Mouse (Mus musculus): ENCODE measurements around the gene Pla2g7. TPM values are rescaled to one million over a fixed set of nuclear protein-coding genes. Genes with fewer than 3 reads are reported as not detected.

Gene Pla2g7
- polyA plus RNA-seq, 2 experiments = 5.0 to 9.9 TPM

DNA sequence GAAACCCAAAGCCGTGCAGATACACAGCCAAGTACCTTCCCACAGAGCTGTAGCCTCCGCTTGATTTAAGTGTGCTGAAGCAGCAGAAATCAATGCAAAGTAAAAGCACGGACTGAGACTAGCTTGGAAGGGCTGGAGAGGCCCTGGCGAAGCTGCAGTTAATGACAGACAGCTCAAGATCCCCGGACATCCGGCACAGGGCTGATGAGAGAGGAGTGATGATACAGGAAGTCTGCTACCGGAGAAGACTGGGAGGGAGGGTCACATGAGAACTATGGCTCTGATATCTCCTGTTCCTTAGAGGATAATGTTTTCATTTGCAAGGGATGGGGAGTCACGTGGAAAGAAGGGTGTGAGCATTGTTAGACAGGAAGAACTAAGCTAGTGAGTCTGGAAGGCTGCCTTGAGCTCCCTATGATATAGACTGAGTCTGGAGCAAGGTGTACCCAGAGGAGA, 13.1 kb downstream of the Pla2g7 start:
- ATAC-seq (ENCODE audit: insufficient read depth) (peak; percentile 39; the same call in 1 of the 2 replicates), DNase-seq (ENCODE audit: low read depth in 3 of 3, low spot score in 3 of 3) (no peak)
- H3K27ac ChIP-seq = no peak overlapping the region
- 33% methylated on average over 8 of the region's 8 CpGs for WGBS (ENCODE audit: insufficient replicate concordance)
- H3K4me2 ChIP-seq (ENCODE audit: low read depth) = no peak overlapping the region
- H3K36me3 ChIP-seq (replicated peaks; ENCODE audit: control insufficient read depth, insufficient read depth, low read depth) = no peaks in the 10 kb centered on the region
- no peak overlapping the region for H3K4me3 ChIP-seq (ENCODE audit: insufficient read depth in 1 of 2, low read depth in 2 of 2, low read length in 2 of 2)
- TF ChIP-seq EP300 (IDR thresholded peaks at IDR 0.05; ENCODE audit: low read depth) (no peak), CTCF (IDR thresholded peaks at IDR 0.05; ENCODE audit: low read depth) (no peak)
- no peaks in the 10 kb centered on the region for H3K27me3 ChIP-seq (ENCODE audit: control insufficient read depth, insufficient read depth, low read length)
- no peak overlapping the region for H3K9ac ChIP-seq (replicated peaks)
- H3K9me3 ChIP-seq (ENCODE audit: control insufficient read depth, low read length) = no peaks in the 10 kb centered on the region
- H3K4me1 ChIP-seq (replicated peaks; ENCODE audit: control insufficient read depth in 2 of 2, insufficient read depth in 2 of 2, low read length in 1 of 2) = peaks cover 0 to 2% of the 10 kb centered on the region in 2 experiments; a peak in 1 of 4 replicates

- no peak overlapping the region for H3K4me2 ChIP-seq (ENCODE audit: low read depth)
- DNase-seq (ENCODE audit: low read depth in 3 of 3, low spot score in 3 of 3) = no peak
- no peak overlapping the region for H3K27ac ChIP-seq
- TF ChIP-seq EP300 (IDR thresholded peaks at IDR 0.05; ENCODE audit: low read depth) (no peak), CTCF (IDR thresholded peaks at IDR 0.05; ENCODE audit: low read depth) (no peak)
- no peaks in the 10 kb centered on the region for H3K36me3 ChIP-seq (replicated peaks; ENCODE audit: control insufficient read depth, insufficient read depth, low read depth)
- 58% methylated on average over 7 of the region's 7 CpGs for WGBS (ENCODE audit: insufficient replicate concordance)
- H3K9ac ChIP-seq (replicated peaks) = no peak overlapping the region
- no peaks in the 10 kb centered on the region for H3K9me3 ChIP-seq (ENCODE audit: control insufficient read depth, low read length)
- H3K4me1 ChIP-seq (replicated peaks; ENCODE audit: control insufficient read depth in 2 of 2, insufficient read depth in 2 of 2, low read length in 1 of 2) = peaks cover 0 to 14% of the 10 kb centered on the region in 2 experiments; a peak in 2 of 4 replicates
- H3K4me3 ChIP-seq (ENCODE audit: insufficient read depth in 1 of 2, low read depth in 2 of 2, low read length in 2 of 2) = no peak overlapping the region
- no peaks in the 10 kb centered on the region for H3K27me3 ChIP-seq (ENCODE audit: control insufficient read depth, insufficient read depth, low read length)
- ATAC-seq (ENCODE audit: insufficient read depth) = no peak
Measured at GRCm38 (mm10) chr17:43584771-43585170, 16.9 kb downstream of the Pla2g7 start.

GRCm38 (mm10) chr17:43587278-43587677, 19.4 kb downstream of the Pla2g7 start:
- H3K9ac ChIP-seq (replicated peaks) = no peak overlapping the region
- no peak overlapping the region for H3K4me2 ChIP-seq (ENCODE audit: low read depth)
- no peaks in the 10 kb centered on the region for H3K36me3 ChIP-seq (replicated peaks; ENCODE audit: control insufficient read depth, insufficient read depth, low read depth)
- no peak overlapping the region for H3K27ac ChIP-seq
- no peaks in the 10 kb centered on the region for H3K27me3 ChIP-seq (ENCODE audit: control insufficient read depth, insufficient read depth, low read length)
- H3K9me3 ChIP-seq (ENCODE audit: control insufficient read depth, low read length) = no peaks in the 10 kb centered on the region
- WGBS (ENCODE audit: insufficient replicate concordance) = 46% methylated on average over 2 of the region's 2 CpGs
- TF ChIP-seq EP300 (IDR thresholded peaks at IDR 0.05; ENCODE audit: low read depth) (no peak), CTCF (IDR thresholded peaks at IDR 0.05; ENCODE audit: low read depth) (no peak)
- ATAC-seq (ENCODE audit: insufficient read depth) = peak; percentile 57; the same call in 1 of the 2 replicates
- peaks cover 2 to 14% of the 10 kb centered on the region in 2 experiments; a peak in 2 of 4 replicates for H3K4me1 ChIP-seq (replicated peaks; ENCODE audit: control insufficient read depth in 2 of 2, insufficient read depth in 2 of 2, low read length in 1 of 2)
- DNase-seq (ENCODE audit: low read depth in 3 of 3, low spot score in 3 of 3) = no peak
- no peak overlapping the region for H3K4me3 ChIP-seq (ENCODE audit: insufficient read depth in 1 of 2, low read depth in 2 of 2, low read length in 2 of 2)

- no peak overlapping the region for H3K9ac ChIP-seq (replicated peaks)
- no peak for TF ChIP-seq CTCF (IDR thresholded peaks at IDR 0.05; ENCODE audit: low read depth)
- no peak for TF ChIP-seq EP300 (IDR thresholded peaks at IDR 0.05; ENCODE audit: low read depth)
- no peaks in the 10 kb centered on the region for H3K27me3 ChIP-seq (ENCODE audit: control insufficient read depth, insufficient read depth, low read length)
- no peak overlapping the region for H3K4me3 ChIP-seq (ENCODE audit: insufficient read depth in 1 of 2, low read depth in 2 of 2, low read length in 2 of 2)
- H3K4me1 ChIP-seq (replicated peaks; ENCODE audit: control insufficient read depth in 2 of 2, insufficient read depth in 2 of 2, low read length in 1 of 2) = peaks cover 2 to 16% of the 10 kb centered on the region in 2 experiments; a peak in 2 of 4 replicates
- no peaks in the 10 kb centered on the region for H3K9me3 ChIP-seq (ENCODE audit: control insufficient read depth, low read length)
- WGBS (ENCODE audit: insufficient replicate concordance) = 66% methylated on average over 6 of the region's 6 CpGs
- no peaks in the 10 kb centered on the region for H3K36me3 ChIP-seq (replicated peaks; ENCODE audit: control insufficient read depth, insufficient read depth, low read depth)
- no peak overlapping the region for H3K27ac ChIP-seq
- ATAC-seq (ENCODE audit: insufficient read depth) (peak; percentile 52; the same call in 1 of the 2 replicates), DNase-seq (ENCODE audit: low read depth in 3 of 3, low spot score in 3 of 3) (no peak)
- no peak overlapping the region for H3K4me2 ChIP-seq (ENCODE audit: low read depth)
Measured at GRCm38 (mm10) chr17:43589750-43590149, 21.9 kb downstream of the Pla2g7 start.

- Histone ChIP-seq H3K9ac (replicated peaks) (no peak overlapping the region), H3K4me3 (ENCODE audit: insufficient read depth in 1 of 2, low read depth in 2 of 2, low read length in 2 of 2) (no peak overlapping the region), H3K36me3 (replicated peaks; ENCODE audit: control insufficient read depth, insufficient read depth, low read depth) (no peaks in the 10 kb centered on the region), H3K27ac (no peak overlapping the region), H3K27me3 (ENCODE audit: control insufficient read depth, insufficient read depth, low read length) (no peaks in the 10 kb centered on the region), H3K4me2 (ENCODE audit: low read depth) (no peak overlapping the region), H3K4me1 (replicated peaks; ENCODE audit: control insufficient read depth in 2 of 2, insufficient read depth in 2 of 2, low read length in 1 of 2) (peaks cover 2 to 16% of the 10 kb centered on the region in 2 experiments; a peak in 2 of 4 replicates), H3K9me3 (ENCODE audit: control insufficient read depth, low read length) (no peaks in the 10 kb centered on the region)
- 69% methylated on average over 5 of the region's 5 CpGs for WGBS (ENCODE audit: insufficient replicate concordance)
- DNase-seq (ENCODE audit: low read depth in 3 of 3, low spot score in 3 of 3) (no peak), ATAC-seq (ENCODE audit: insufficient read depth) (no peak)
- TF ChIP-seq EP300 (IDR thresholded peaks at IDR 0.05; ENCODE audit: low read depth) = no peak
- TF ChIP-seq CTCF (IDR thresholded peaks at IDR 0.05; ENCODE audit: low read depth) = no peak
Measured at GRCm38 (mm10) chr17:43590531-43590930, 22.6 kb downstream of the Pla2g7 start.
